Mouse (Mus musculus) olfactory bulb, adult 2 months (tissue): Measurements from ENCODE around the gene Mael.

Source experiments
- CTCF ChIP-seq: fragments of 200-500 bp; IDR thresholded peaks from 2 replicates; pipeline ENCODE4 v1.5.1; 2012; ENCODE audit warnings: low read depth, mild to moderate bottlenecking, low read length, moderate library complexity; ENCODE audit not compliant: insufficient read depth
- POLR2A ChIP-seq: fragments of 200-500 bp; IDR thresholded peaks from 2 replicates; pipeline ENCODE4 v1.6.1; 2012; ENCODE audit warnings: mild to moderate bottlenecking, low read depth, low read length, moderate library complexity; ENCODE audit not compliant: insufficient read depth

- TF ChIP-seq POLR2A (no peak), CTCF (peak; percentile 96)
These were observed 84.1 kb downstream of the Mael start for GRCm38 (mm10) chr1:166154162-166155112.
